Mouse (Mus musculus): ENCODE measurements around the gene Pde1b.

Pde1b gene

DNA sequence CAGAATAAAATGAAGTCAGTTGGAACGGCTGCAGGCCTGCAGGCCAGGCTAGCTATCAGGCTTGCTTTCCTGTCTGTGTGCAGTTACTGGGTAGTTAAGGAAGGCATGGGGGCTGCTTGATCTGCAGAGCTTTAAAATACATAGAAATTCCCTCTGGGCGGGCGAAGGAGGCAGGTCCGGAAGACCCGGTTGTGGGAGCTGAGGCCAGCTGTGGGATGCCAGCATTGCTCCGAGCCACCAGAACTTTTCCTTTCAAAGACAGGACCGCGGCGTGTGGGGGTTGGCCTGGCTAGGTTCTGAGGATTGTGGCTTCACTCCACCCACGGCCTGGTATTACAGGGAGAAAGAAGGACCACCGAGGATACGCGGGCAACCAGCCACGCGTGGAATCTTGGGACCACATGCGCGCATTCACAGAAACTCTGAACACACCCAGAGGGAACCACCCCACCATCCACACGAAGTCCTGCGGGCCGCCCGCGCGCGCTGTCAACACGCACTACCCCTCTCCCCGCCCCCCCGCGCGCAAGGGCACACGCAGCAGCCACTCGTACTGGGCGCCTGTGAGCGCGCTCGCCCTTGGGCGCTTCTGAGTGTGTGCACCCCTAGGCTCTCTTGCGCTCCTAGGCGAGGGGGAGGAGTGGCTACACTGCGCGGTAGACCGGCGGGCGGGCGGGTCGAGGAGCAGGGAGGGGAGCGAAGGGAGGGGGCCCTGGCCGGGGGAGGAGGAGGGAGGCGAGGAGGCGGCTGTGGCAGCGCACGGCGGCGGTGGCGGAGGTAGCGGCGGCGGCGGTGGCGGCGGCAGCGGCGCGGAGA, at the start of gene Pde1b:
Gene Pde1b, plus strand, starts transcription at position 600 of the 816 bp plus-strand sequence.
- peak; percentile 55 to 59 for DNase-seq (ENCODE audit: low spot score in 2 of 2)

DNA sequence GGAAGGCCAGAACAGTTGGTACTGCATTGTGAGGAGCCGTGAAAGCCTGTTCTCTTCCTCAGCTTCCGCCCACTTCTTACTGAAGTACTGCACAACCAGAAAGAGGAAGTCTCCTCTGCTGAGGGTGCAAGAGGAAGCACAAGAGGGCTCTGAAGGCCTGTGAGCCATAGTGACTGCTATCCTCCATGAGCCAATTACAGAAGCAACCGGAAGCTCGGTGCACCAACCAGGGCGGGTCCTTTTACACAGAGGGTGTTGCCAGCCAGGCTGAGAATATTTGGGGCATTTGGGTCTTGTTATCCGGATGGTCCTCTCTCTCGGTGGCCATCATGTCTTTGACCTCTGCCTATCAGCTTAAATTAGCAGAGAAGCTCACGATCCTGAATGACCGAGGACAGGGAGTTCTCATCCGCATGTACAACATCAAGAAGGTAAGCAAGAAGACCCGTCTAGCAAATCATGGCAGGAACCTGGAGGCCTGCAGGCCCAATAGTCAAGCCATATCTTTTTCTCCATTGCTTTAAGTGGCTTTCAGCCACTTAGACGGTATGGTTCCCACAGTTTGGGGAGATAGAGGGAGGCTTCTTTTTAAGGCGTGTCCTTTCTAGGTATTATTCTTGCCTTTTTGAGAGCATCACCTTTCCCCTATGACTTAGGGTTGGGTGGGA, 49.1 kb upstream of the Pde1b start, which contains the start of gene Nckap1l:
Gene Nckap1l, plus strand, starts transcription at position 244 of the 668 bp plus-strand sequence.
- DNase-seq (ENCODE audit: low spot score in 2 of 2), result peak in 1 of 2 experiments; percentile 34

DNA sequence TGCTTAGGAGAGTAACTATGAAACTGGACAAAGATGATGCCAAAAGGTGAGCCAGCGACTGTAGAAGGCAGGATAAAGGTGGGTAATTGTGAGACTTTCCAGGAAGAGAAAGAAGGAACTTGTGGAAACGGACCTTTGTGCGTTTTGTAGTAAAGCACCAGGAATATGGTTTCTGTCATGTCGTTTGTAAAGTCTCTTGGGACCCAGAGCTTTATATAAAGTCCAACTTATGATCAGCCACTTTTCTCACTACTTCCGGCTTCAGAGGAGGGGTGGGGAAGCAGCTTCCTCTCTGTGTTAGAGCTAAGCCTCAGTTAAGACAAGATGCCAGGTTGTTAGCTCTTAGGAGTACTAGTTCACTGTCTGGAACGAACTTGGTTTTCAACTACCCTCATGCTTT, 48.4 kb upstream of the Pde1b start:
- no peak for DNase-seq (ENCODE audit: low spot score in 2 of 2)

DNA sequence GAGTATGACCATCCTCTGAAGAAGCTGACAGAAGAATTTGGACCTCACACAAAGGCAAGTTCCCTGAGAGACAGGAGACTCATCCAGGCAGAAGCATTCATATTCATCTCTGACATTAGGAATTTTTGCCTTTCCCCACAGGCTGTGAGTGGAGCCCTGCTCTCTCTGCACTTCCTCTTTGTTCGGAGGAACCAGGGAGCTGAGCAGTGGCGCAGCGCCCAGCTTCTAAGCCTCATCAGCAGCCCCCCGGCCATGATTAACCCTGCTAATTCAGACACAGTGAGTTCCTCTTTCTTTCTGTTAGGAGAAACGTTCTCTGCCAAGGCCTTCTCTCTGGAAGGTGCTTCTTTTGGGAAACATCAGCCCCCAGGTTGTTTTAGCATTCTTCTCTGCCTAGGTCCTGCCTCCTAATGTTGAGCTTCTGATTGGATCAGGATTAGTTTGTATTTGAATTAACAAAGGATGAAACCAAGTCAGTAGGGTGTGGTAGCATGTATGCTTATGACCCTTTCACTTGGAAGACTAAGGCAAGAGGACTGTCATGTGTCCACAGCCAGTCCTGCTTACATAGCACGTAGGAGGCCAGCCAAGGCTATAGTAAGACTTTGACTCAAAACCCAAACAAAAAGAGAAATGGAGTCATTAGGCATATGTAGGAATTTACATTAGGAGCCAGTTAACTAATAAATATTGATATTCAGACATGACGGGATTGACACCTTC, 40.1 kb upstream of the Pde1b start:
- no peak for DNase-seq (ENCODE audit: low spot score in 2 of 2)

DNA sequence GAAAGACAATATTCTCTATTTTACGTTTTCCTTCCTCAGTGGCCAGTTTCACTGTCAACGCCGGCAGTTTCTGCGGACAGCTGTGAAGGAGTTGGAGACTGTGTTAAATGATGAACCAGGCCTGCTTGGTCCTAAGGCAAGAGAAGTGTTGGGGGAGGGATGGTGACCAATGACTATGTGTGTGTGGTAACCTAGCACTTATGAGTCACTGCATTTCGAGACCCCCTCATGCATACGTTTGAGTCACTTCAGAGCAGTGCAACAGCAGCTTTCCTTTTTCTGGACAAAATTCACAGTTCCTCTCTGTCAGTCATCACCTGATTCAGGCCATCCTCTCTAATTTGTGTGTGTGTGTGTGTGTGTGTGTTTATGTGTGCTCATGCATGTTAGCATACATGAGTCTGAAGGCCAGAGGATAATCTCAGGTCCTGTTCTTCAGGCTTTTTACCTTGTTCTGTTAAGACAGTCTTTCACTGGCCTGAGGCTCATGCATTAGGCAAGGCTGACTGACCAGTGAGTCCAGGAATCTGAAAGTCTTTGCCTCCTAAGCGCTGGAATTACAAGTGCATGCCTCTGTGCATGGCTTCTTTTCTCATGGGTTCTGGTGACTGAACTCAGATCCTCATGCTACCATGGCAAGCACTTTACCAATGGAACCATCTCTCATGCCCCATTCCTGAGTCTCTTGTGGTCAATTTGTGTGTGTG, 31.2 kb upstream of the Pde1b start:
- DNase-seq (ENCODE audit: low spot score in 2 of 2), result no peak

DNA sequence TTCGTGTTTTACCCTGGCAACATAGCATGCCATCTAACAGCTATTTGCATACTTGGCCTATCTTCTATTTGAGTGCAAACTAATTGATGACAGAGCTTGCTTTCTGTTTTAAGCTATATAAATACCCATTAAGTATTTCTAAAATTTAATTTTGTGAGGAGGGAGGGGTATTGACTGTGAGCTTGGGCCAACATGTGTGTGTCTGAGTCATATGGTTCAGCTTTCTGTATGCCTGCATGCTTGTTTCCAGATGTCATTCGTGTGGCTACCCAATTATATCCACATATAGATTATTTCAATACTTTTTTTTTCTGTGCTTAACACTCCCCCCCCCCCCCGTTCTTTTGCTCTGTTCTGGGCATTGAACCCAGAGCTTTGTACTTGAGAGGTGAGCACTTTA, 30.6 kb upstream of the Pde1b start:
- no peak for DNase-seq (ENCODE audit: low spot score in 2 of 2)

DNA sequence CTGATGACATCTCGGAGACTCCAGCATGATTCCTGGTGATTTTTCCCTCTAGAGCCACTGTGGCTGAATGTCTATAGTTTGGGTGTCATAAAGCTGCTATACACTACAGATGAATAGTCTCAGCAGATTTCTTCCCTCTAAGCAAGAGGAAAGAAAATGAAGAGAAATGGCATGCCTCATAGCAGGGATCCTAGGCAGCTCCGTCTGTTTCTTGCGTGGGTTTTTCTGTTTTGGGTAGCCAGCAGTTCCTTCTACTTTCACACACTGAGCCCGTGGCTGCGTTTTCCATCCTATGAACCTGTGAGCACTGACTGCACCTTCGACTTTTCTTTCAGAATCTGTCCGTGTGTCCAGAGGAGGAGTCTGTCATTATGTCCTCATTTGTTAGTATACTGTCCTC, 29.7 kb upstream of the Pde1b start:
- peak in 1 of 2 experiments; percentile 26 for DNase-seq (ENCODE audit: low spot score in 2 of 2)

DNA sequence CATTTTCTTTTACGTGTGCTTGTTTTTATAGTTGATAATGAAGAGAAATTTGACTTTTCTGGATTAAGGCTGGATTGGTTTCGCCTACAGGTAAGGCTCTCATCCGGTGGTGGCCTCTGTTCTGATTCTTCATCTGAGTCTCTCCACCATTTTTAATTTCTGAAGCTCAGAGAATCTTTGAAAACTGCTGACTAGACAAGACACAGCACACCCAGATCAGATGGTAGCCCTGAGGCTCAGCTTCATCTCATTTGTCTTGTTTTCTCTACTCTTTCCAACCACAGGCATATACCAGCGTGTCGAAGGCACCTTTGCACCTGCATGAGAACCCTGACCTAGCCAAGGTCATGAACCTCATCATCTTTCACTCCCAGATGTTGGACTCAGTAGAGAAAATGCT, 29.1 kb upstream of the Pde1b start:
- no peak for DNase-seq (ENCODE audit: low spot score in 2 of 2)

DNA sequence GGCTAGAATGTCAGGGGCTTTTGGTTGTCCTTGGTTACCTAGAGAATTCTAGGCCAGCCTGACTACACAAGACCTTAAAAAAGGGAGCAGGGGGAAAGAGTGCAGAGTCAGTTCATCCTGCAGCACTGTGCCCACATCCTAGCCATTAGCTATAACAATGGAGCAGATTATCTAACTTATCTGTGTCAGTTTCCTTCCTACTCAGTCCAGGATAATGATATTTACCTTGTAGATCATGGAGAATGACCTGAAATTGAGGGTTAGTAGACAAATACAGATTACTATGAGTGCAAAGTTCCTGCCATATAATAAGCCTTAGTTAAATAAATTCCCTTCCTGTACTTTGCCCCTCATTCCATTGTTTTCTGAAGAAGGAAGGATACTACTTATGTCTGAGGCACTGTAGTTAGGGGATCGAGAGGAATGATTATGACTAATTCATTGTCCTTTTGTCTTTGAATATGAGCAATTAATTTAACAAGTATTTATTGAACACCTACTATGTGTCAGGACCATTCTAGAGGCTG, 23.7 kb upstream of the Pde1b start:
- DNase-seq (ENCODE audit: low spot score in 2 of 2), result no peak

DNA sequence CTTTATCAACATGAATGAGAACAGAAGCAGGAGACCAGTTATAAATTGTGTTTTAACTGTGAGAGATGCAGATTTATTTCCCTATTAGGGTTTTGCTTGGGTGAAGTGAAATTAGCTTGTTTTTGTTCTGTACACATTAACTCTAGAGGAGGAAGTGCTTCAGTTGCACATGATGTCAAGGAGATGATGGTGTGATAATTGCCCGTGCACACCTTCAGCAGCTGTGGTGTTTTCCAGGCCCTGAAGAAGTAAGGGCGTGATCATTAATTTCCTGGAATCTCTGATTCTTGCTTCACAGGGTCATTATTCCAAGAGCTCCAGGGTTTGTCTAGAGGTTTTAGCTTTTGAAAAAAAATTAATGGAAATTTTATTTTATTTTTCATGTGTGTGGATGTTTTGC, 22.7 kb upstream of the Pde1b start:
- no peak for DNase-seq (ENCODE audit: low spot score in 2 of 2)

DNA sequence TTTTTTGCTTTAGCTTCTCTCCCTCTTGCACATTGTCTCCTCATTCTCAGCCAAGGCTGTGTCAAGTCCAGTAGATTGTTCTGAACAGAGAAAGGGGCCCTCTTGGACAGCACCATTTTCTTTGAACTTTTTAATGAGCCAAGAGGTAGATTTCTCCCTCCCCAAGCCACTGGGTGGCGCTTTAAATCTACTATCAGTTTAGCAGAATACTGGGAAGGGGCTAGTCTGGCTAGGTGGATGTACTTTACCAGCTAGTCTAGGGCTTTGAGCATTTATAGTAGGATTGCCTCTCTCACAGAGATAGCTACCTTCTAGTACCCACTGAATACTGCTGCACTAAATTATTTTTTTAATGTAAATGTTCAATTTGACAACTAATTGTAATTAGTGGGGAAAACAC, 20.3 kb upstream of the Pde1b start:
- no peak for DNase-seq (ENCODE audit: low spot score in 2 of 2)

DNA sequence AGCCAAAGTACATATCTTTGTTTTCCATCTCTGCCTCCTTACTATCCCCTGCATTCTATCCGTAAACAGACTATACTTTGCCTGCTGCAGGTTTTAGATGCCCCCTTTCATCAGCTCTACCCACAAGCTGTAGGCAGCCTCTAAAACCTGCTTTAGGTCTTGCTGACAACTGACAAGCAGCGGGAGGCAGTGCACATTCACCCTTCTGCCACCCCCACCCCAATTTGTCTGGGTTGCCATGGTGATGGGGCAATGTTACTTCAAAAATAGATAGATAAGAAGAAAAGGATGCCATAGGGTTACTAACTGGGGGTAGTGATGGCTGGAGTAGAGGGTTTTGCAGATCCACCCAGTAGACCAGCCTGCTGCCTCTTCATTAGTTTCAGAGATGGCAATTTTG, 18.3 kb upstream of the Pde1b start:
- DNase-seq (ENCODE audit: low spot score in 2 of 2), result no peak

DNA sequence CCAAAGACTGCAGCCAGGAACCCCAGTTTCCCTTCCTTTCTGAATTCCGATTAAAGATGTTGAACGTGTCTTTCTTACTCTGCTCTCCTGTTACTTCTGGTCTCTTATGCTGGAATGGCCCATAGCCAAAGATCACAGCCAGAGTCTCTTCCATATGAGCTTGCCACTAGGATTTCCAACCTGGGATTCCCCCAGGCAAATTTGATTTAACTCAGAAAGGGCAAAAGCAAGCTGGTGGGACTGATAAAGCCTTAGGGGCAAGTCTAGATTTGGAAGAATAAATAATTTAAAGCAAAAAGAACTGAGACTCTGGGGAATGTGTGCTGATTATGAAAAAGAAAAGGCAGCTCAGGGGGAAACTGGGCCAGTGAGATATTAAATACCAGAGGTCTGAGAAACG, 17.7 kb upstream of the Pde1b start:
- DNase-seq (ENCODE audit: low spot score in 2 of 2), result no peak

DNA sequence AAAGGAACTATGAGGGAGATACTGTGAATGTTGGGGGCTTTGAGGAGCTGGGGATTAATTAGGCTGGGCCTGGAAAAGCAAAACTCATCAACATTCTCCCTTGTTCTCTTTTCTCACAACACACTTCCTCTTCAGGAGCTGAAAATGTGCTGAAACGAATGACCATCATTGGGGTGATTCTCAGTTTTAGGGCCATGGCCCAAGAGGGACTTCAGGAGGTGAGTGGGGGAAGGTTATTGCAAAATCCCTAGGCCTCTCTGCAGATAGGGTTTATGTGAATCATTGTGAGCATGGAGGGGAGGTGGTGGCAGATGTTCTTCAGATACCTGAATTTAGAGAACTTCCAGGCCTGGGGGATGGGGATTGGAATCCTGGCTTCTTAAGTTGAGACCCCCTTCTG, 16.2 kb upstream of the Pde1b start:
- DNase-seq (ENCODE audit: low spot score in 2 of 2), result no peak

DNA sequence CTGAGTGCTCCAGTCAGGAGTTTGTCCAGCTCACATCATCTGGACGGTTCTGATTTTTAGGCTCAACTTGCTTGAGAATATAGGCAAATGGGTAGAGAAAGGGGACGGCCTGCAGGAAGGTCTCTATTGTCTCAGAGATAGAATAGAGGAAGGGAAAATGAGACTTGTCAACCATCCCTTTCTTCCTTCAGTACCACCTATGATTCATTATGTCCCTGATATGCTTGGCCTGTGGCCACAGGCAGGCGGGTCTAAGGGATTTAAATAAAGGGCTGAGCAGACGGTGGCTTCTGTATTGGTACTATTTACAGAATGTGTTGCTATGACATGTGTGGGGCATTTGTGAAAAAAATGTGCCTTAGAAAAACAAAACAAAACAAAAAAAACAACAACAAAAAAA, 14.5 kb upstream of the Pde1b start:
- no peak for DNase-seq (ENCODE audit: low spot score in 2 of 2)

DNA sequence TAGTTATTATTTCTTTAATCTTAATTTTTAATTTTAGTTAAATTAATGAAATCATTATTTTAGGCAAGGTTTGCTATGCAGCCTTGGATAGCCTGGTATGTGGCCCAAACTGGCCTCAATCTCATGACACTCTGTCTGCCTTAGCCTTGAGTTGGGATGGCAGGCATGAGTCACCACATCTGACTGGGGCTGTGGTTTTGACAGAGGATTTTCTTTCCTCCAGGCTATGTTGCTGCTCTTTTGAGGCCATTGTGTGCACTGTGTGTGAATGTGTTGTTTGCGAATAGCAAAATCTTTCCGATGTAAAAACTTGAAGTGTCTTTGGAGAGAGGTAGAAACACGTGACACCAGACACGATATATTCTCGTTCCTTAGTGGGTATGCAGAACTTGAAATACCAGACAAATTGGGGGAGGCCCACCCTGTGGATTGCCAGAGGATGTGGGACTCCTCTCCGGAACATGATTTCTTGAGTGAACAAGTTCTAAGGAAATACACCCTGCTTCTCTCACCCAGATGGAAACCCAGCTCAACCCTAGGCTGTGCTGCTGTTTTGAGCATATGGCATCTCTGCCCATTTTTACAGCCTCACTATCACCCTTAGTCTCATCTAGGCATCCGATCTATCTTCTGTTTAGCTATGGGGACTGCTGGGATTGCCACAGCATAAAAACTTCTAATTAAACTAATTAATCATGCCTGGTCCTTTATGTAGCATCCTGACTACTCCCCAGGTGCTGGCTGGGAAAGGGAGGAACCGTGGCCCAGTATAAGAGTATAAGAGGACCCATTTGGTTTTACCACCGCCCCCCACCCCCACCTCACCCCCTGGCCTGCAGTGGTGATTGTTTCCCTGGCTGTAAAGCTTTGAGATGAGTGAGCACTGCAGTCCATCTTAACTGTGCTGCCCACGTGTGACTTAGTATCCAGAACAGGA, 6.4 kb upstream of the Pde1b start:
- no peak for DNase-seq (ENCODE audit: low spot score in 2 of 2)

DNA sequence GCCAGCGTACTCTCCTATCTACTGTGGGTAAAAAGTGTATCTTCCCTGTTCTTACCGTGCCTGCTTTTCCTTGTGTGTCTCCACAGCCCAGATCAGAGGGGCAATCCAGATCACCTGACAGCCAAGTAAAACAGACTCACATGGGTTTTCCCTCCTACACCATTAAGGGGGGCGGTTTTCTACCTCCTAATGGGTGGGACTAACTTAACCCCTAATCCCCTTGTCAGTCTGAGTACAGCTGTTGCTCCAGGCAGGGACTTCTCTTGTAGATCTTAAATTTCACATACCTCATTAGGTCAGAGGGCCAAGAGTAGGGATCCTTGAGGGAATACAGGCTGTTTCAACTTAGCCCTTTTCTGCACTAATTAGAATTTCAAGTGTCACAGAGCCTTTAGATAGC, 4.7 kb upstream of the Pde1b start:
- DNase-seq (ENCODE audit: low spot score in 2 of 2), result no peak

DNA sequence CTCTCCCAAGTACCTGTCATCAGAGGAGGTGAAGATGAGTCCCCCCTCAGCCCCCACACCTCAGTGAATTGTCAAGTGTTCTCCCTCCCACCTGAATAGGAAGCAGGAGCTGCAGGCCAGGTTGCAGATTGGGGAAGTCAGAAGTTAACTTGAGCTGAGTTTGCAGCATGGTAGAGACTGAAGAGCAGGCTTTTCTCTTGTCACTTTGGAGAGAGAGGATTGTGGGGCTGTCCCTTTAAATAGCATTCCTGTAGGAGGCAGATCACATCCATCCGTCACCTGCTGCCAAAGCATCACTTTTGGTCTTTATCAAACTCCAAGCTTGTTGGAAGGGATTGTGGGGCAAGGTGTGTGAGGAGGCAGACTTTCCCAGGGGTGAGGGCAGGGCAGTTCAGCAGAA, 2.1 kb upstream of the Pde1b start:
- no peak for DNase-seq (ENCODE audit: low spot score in 2 of 2)

DNA sequence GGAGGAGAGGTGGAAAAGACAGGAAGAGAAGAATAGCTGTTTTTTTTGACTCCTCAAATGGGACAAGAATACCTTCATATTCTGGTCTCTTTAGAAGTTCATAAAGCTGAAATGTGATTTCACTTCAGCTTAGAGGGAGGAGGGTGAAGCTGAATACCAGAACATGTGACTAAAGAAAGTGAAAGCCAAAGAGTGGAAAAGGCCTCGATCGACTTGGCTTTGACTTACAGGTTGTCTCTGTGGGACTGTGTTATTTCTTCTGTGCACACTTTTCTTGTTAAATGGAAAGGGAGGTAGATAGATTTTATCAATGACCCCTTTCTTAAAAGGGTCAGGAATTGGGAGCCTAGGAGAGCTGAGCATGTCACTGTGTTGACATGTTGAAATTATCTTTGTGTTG, 1.6 kb upstream of the Pde1b start:
- no peak for DNase-seq (ENCODE audit: low spot score in 2 of 2)

DNA sequence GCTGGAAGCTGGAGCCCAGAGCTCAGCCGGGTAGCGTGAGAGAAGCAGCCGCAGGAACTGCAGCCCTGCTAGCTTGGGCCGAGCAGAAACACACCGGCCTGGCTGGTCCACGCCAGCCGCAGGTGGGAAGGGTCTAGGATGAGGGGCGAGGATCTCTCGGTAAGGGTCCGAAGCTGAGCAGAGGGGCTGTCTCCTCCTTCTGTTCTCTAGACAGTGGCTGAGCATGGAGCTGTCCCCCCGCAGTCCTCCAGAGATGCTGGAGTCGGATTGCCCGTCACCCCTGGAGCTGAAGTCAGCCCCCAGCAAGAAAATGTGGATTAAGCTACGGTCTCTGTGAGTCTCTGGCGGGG, 392 bp downstream of the Pde1b start:
- DNase-seq (ENCODE audit: low spot score in 2 of 2), result no peak

DNA sequence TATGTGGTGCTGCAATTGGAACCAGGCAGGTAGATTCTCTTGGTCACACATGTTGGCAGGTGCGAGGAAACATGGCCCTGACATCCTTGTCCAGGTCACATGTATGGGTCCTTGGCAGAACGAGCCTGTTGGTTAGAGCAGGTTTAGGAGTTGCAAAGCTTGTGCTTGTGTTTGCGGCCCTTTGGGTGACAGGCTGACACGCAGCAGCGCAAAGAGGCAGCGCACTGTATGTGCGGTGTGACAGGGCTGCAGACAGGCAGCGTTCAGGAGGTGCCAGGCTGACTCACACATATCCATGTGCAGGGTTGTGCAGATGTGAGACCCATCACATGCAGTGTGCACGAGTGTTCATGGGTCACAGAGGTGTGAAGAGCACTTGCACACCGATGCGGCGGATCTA, 826 bp downstream of the Pde1b start:
- DNase-seq (ENCODE audit: low spot score in 2 of 2), result no peak

All from right cerebral cortex, postnatal 36 days (tissue).